Mouse (Mus musculus): ENCODE data around the gene Acot11. TPM values are rescaled to one million over a fixed set of nuclear protein-coding genes. Genes with fewer than 3 reads are reported as not detected.
A peak's percentile ranks its signal among the peaks of the same experiment; 100 is the strongest.

The Acot11 gene
- polyA plus RNA-seq, 1 experiment from 2014 or later, result 3.9 TPM

DNA sequence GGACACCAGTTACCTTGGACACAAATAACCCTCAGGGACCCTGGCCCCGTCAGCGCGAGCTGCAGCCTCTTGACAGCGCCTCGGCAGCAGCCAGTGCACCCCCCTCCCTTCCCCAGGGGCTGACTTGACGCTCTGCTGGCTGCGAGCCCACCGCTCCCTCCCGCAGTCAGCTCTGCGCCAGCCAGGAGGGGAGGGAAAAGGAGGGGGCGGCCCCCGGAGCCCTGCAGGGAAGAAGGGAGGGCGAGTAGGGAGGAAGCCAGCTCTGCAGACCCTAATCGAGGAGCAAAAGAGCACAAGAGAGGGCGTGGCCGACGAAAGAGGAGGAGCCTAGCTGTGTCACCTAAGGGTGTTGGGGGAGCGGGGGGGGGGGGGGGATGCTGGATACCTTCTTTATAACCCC, 33.2 kb upstream of the Acot11 start:
- Histone ChIP-seq H3K27me3 (replicated peaks) (peaks cover 7% of the 10 kb centered on the region), H3K4me1 (peaks cover 41% of the 10 kb centered on the region), H3K9me3 (no peaks in the 10 kb centered on the region), H3K4me2 (peak overlapping the region; percentile 100), H3K27ac (replicated peaks) (peak overlapping the region; percentile 99), H3K4me3 (peak overlapping the region; percentile 40), H3K36me3 (no peaks in the 10 kb centered on the region), H3K9ac (peak overlapping the region; percentile 92)
- 0% methylated on average over 13 of the region's 18 CpGs for WGBS
- ATAC-seq (ENCODE audit: extremely low read depth, insufficient number of reproducible peaks, low FRiP score, low TSS enrichment), result peak; percentile 51; the same call in 1 of the 2 replicates

DNA sequence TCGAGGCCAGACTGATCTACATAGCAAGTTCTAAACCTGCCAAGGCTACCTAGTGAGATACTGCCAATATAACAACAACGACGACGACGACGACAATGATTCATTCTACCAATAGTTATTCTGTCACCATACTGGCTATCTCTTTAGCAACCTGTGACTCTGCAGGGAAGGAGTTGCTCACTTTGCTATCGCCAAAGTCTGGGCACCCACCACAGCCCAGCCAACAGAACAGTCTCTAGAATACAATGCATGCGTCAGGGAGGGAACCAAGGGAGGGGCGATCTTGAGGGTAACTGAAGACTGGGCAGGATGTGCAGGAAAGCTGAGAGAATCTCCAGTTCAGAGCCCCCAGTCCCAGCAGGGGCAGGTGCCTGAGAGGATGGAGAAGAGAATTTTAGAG, 32.6 kb upstream of the Acot11 start:
- Histone ChIP-seq H3K27me3 (replicated peaks) (peaks cover 7% of the 10 kb centered on the region), H3K9me3 (no peaks in the 10 kb centered on the region), H3K4me3 (peak overlapping the region; percentile 40), H3K4me1 (peaks cover 40% of the 10 kb centered on the region), H3K9ac (peak overlapping the region; percentile 92), H3K27ac (replicated peaks) (peak overlapping the region; percentile 53), H3K36me3 (no peaks in the 10 kb centered on the region), H3K4me2 (peak overlapping the region; percentile 100)
- 7% methylated on average over 9 of the region's 9 CpGs for WGBS
- ATAC-seq (ENCODE audit: extremely low read depth, insufficient number of reproducible peaks, low FRiP score, low TSS enrichment), result no peak

DNA sequence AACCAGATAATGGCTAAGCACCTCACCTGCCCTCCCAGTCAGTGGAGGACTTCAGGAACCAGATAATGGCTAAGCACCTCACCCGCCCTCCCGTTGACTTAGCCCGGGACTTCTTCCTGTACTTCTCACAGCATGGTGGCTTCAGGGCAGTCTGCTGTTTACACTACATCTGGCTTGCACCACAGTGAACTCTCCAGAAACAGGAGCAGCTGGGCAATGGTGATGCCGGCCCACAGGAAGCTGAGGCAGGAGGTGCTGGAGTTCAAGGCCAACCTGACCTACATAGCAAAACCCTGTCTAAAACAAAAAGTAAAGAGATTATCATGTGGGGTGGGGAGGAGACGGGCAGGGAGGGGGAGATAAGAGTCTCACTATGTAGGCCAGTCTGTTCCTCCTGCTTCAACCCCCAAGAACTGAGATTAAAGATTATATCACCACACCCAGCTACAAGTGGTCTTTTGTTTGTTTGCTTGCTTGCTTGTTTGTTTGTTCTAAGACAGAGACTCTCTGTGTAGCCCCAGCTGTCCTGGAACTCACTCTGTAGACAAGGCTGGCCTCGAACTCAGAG, 25.8 kb upstream of the Acot11 start:
- ATAC-seq (ENCODE audit: extremely low read depth, insufficient number of reproducible peaks, low FRiP score, low TSS enrichment), result no peak
- H3K4me3 ChIP-seq, result no peak overlapping the region
- WGBS, result 50% methylated on average over 6 of the region's 6 CpGs
- H3K27ac ChIP-seq (replicated peaks), result no peak overlapping the region
- H3K4me2 ChIP-seq, result no peak overlapping the region
- H3K9ac ChIP-seq, result no peak overlapping the region
- H3K9me3 ChIP-seq, result no peaks in the 10 kb centered on the region
- H3K27me3 ChIP-seq (replicated peaks), result peaks cover 19% of the 10 kb centered on the region
- H3K4me1 ChIP-seq, result peaks cover 22% of the 10 kb centered on the region
- no peaks in the 10 kb centered on the region for H3K36me3 ChIP-seq

DNA sequence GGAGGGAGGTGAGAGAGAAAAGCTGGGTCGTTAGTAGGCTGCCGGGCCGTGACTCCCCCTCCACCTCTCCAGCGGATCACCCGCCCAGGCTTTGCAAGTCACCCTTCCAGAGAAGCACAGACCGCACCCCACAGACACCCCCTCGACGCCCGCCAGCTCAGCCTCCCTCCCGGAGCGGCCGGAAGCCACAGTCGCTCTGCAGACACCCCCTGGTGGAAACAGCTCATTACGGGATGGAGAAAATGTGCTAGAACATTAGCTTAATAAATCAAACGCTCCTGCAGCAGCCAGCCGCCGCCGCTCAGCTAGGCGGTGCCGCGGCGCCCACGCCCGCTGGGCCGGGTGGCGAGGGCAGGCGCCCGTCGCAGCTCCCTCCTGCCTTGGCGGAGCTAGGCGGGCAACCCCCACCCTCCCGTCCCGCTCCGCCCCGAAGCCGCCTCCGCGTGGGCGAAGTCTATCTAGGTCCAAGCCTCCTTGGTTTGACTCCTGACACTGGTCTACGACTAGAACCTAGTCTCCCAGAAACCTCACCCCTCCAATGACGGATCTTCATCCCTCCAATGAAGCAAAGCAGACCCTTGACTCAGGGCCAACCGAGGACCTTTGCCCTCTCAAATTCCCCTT, 23.1 kb upstream of the Acot11 start:
- peak overlapping the region; percentile 77 for H3K9ac ChIP-seq
- no peaks in the 10 kb centered on the region for H3K9me3 ChIP-seq
- 0 out of 2 replicates have a peak, but pooled peaks have one; percentile 27 for ATAC-seq (ENCODE audit: extremely low read depth, insufficient number of reproducible peaks, low FRiP score, low TSS enrichment)
- peaks cover 22% of the 10 kb centered on the region for H3K4me1 ChIP-seq
- peak overlapping the region; percentile 84 for H3K4me2 ChIP-seq
- H3K4me3 ChIP-seq, result peak overlapping the region; percentile 55
- under 1% methylated on average over 42 of the region's 42 CpGs for WGBS
- no peaks in the 10 kb centered on the region for H3K36me3 ChIP-seq
- H3K27me3 ChIP-seq (replicated peaks), result peaks cover 24% of the 10 kb centered on the region
- H3K27ac ChIP-seq (replicated peaks), result peak overlapping the region; percentile 37; the same call in 1 of the 2 replicates

DNA sequence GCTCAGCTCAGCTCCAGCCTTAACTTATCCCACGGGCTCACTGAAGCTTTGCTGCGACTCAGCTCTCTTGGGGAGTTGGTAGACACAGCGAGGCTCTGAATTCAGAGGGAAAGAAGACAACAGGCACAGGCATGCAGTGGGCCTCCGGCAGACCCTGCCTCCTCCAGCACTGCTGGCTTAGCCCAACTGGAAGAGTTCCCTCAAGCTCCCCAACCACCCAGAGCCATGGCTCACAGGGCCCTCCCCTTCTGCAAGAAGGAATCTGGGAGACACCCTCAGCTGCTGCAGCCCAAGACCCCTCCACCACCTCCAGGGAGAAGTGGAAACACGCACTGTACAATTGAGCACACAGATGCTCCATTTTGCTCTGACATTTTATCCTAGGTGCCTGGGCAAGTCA, 20.4 kb upstream of the Acot11 start:
- WGBS, result 57% methylated on average over 5 of the region's 5 CpGs
- Histone ChIP-seq H3K4me1 (peaks cover 22% of the 10 kb centered on the region), H3K4me3 (no peak overlapping the region), H3K9ac (no peak overlapping the region), H3K36me3 (no peaks in the 10 kb centered on the region), H3K9me3 (no peaks in the 10 kb centered on the region), H3K27me3 (replicated peaks) (peaks cover 24% of the 10 kb centered on the region), H3K27ac (replicated peaks) (no peak overlapping the region), H3K4me2 (no peak overlapping the region)
- no peak for ATAC-seq (ENCODE audit: extremely low read depth, insufficient number of reproducible peaks, low FRiP score, low TSS enrichment)

DNA sequence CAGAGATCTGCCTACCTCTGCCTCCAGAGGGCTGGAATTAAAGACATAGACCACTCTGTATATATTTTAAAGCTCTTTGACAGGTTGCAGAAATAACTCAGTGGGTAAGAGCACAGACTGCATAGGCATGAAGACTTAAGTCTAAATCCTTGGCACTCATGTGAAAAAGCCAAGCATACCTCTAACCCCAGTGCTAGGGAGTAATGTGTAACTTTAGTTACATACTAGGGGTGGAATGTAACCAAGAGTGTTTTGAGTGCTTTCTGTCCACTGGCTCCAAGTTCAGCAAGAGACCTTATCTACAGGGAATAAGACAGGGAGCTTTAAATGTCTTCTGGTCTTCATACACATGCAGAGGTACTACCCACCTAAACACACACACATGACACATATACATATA, 14.6 kb upstream of the Acot11 start:
- H3K9ac ChIP-seq, result no peak overlapping the region
- no peak overlapping the region for H3K27ac ChIP-seq (replicated peaks)
- H3K4me2 ChIP-seq, result no peak overlapping the region
- H3K4me3 ChIP-seq, result no peak overlapping the region
- no peaks in the 10 kb centered on the region; the same call in 1 of the 2 replicates for H3K27me3 ChIP-seq (replicated peaks)
- no peaks in the 10 kb centered on the region for H3K36me3 ChIP-seq
- ATAC-seq (ENCODE audit: extremely low read depth, insufficient number of reproducible peaks, low FRiP score, low TSS enrichment), result no peak
- no peaks in the 10 kb centered on the region for H3K4me1 ChIP-seq
- no peaks in the 10 kb centered on the region for H3K9me3 ChIP-seq

DNA sequence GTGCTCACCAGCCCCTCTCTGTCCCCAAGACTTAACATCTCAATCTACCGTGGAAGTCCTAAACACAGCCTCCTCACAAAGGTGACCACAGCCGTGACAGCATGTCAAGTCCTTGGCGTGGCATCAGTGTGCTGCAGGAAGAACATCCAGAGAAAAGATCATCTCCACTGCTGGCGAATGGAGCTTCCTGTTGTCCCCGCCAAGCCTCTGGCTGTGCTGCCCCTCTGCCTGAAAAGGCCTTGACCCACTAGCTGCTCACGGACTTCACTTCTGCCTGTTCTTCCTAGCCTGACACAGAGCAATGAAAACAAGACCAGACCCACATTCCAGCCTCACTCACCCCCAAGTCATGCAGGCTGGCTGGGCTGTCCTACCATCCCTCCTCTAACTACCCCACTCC, 13.5 kb upstream of the Acot11 start:
- Histone ChIP-seq H3K4me3 (no peak overlapping the region), H3K9me3 (no peaks in the 10 kb centered on the region), H3K4me2 (no peak overlapping the region), H3K27me3 (replicated peaks) (no peaks in the 10 kb centered on the region; the same call in 1 of the 2 replicates), H3K4me1 (no peaks in the 10 kb centered on the region), H3K9ac (no peak overlapping the region), H3K27ac (replicated peaks) (no peak overlapping the region), H3K36me3 (no peaks in the 10 kb centered on the region)
- 71% methylated on average over 6 of the region's 6 CpGs for WGBS
- no peak for ATAC-seq (ENCODE audit: extremely low read depth, insufficient number of reproducible peaks, low FRiP score, low TSS enrichment)

DNA sequence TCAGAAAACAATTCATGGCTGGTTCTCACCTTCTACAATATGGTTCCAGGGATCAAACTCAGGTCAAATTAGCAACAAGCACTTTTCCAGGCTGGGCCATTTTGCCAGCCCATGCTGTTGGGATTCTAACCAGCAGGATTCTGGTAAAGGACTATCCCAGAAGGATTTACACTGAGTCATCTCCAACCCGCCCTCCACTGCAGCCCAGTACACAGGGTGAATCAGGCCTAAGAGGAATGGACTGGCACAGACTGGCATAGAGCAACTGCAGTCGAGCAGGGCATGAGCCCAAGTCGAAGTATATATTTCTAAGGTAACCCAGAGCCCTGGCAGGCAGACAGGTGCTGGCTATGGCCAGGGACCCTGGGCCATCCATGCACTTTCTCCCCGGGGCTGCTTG, 12.2 kb upstream of the Acot11 start:
- no peaks in the 10 kb centered on the region for H3K4me1 ChIP-seq
- no peaks in the 10 kb centered on the region for H3K36me3 ChIP-seq
- H3K4me3 ChIP-seq, result no peak overlapping the region
- no peaks in the 10 kb centered on the region for H3K9me3 ChIP-seq
- H3K9ac ChIP-seq, result no peak overlapping the region
- 83% methylated on average over 4 of the region's 4 CpGs for WGBS
- ATAC-seq (ENCODE audit: extremely low read depth, insufficient number of reproducible peaks, low FRiP score, low TSS enrichment), result no peak
- H3K27ac ChIP-seq (replicated peaks), result no peak overlapping the region
- no peaks in the 10 kb centered on the region for H3K27me3 ChIP-seq (replicated peaks)
- no peak overlapping the region for H3K4me2 ChIP-seq

DNA sequence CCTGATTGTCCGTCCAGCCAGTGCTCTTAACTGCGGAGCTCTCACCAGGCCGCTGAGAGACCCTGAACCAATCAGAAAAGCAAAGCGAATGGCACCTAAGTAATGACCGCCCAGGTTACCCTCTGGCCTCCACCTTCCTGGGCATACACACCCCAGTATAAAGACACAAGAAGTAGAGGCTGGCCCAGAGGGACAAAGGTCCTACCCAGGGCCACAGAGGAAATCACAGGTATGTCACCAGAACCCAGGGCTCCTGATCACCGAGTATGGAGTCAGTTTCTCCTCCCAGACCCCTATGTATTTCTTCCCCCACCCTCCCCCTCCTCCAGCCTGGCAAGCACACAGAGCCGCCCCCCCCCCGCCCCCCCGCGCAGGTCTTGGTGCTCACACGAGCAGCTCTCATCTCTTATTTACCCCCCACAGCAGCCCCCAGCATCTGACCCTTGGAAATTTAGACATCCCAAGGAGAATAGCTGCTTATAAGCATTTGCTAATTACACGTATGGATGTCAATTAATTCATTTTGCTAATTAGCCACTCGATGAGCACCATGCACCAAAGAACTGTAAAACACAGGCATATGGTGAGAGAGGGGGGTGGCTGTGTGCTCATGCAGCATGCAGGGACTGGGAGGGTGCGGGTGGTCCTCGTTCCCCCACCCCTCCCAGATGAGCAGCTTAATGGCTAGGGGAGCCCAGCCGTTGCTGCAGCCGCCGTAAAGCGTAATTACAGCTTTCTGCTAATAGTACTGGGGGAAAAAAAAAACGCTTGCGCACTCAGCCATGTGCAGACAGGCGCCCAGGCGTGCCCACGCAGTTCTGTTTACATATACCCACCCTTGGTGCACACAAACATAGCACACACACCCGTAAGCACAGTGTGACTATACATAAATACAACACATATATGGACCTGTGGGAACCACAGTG, 10.9 kb upstream of the Acot11 start:
- H3K4me1 ChIP-seq, result no peaks in the 10 kb centered on the region
- WGBS, result 67% methylated on average over 25 of the region's 25 CpGs
- H3K4me3 ChIP-seq, result no peak overlapping the region
- H3K36me3 ChIP-seq, result no peaks in the 10 kb centered on the region
- no peak overlapping the region for H3K27ac ChIP-seq (replicated peaks)
- H3K4me2 ChIP-seq, result no peak overlapping the region
- no peak overlapping the region for H3K9ac ChIP-seq
- no peaks in the 10 kb centered on the region for H3K27me3 ChIP-seq (replicated peaks)
- no peaks in the 10 kb centered on the region for H3K9me3 ChIP-seq
- no peak for ATAC-seq (ENCODE audit: extremely low read depth, insufficient number of reproducible peaks, low FRiP score, low TSS enrichment)

DNA sequence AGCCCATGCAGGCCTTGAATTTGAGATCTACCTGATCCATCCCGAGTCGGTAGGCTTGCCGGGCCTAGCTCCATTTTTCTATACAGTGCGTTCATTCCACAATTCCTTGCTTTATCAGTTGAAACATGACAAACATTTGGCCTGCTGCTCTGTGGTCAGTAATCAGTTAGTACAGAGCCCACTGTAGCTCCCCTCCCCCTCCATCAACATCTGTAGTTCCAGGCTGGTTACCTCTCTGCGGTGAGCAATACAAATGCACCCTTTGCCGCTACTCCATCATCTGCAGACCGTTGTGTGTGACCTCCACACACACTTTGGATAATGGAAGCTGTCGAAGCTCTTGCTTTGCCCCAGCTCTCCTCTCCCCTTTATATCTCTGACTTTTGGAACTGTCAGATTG, 6.4 kb upstream of the Acot11 start:
- Histone ChIP-seq H3K27ac (replicated peaks) (no peak overlapping the region), H3K4me1 (no peaks in the 10 kb centered on the region), H3K9ac (no peak overlapping the region), H3K27me3 (replicated peaks) (no peaks in the 10 kb centered on the region), H3K36me3 (no peaks in the 10 kb centered on the region), H3K4me2 (no peak overlapping the region), H3K9me3 (peaks cover 4% of the 10 kb centered on the region; the same call in 1 of the 2 replicates), H3K4me3 (no peak overlapping the region)
- no peak for ATAC-seq (ENCODE audit: extremely low read depth, insufficient number of reproducible peaks, low FRiP score, low TSS enrichment)
- WGBS, result 80% methylated on average over 8 of the region's 8 CpGs

DNA sequence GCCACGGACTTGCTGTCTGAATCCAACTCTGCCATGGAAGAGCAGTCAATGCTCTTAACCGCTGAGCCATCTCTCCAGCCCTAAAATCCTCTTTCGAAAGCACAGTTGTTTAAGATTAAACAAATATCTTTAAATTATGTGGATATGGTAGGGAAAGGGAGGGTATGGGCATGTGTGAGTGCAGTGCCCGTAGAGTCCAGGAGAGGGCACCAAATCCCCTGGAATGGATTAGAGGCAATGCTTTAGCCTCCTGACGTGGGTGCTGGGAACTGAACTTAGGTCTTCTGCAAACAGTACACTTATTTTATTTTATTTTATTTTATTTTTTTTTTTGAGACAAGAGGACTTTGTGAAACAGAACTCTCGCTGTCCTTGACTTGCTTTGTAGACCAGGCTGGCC, 5.2 kb upstream of the Acot11 start:
- Histone ChIP-seq H3K4me3 (no peak overlapping the region), H3K27me3 (replicated peaks) (no peaks in the 10 kb centered on the region), H3K9me3 (peaks cover 4% of the 10 kb centered on the region; the same call in 1 of the 2 replicates), H3K4me2 (no peak overlapping the region), H3K36me3 (no peaks in the 10 kb centered on the region), H3K4me1 (peaks cover 3% of the 10 kb centered on the region), H3K27ac (replicated peaks) (no peak overlapping the region), H3K9ac (no peak overlapping the region)
- no peak for ATAC-seq (ENCODE audit: extremely low read depth, insufficient number of reproducible peaks, low FRiP score, low TSS enrichment)
- 86% methylated on average over 6 of the region's 6 CpGs for WGBS

Data from heart, embryonic 13.5 days (tissue).